Mouse (Mus musculus) E14TG2a.4 (cell line): Measurements from ENCODE around the gene Zbtb2.

Experiments
- CTCF ChIP-seq: conservative IDR thresholded peaks from 2 replicates; pipeline ENCODE4 v1.5.1; 2014; ENCODE audit warnings: low read length
- POU5F1 ChIP-seq: IDR thresholded peaks from 2 replicates; pipeline ENCODE4 v1.6.1; 2014; ENCODE audit warnings: low read length, borderline replicate concordance

- TF ChIP-seq CTCF = no peak
- TF ChIP-seq POU5F1 = no peak
Observed at GRCm38 (mm10) chr10:4347591-4347990, 40.3 kb downstream of the Zbtb2 start.
